Mouse (Mus musculus) ES-E14 (cell line): Measurements from ENCODE around the gene Cradd. TPM values are rescaled to one million over a fixed set of nuclear protein-coding genes. Genes with fewer than 3 reads are reported as not detected.

Experiments used
- DNase-seq: peaks from one replicate; pipeline ENCODE4 v3.0.0-alpha.2; 2013; ENCODE audit warnings: low read depth, low spot score
- H3K27ac ChIP-seq: 2 replicates; pipeline ENCODE4 v1.5.1; 2012; ENCODE audit warnings: low read depth, mild to moderate bottlenecking, low read length, moderate library complexity, mixed read lengths; ENCODE audit not compliant: poor library complexity, insufficient read depth, severe bottlenecking
- H3K36me3 ChIP-seq: 2 replicates; pipeline ENCODE4 v1.6.1; 2012; ENCODE audit warnings: mild to moderate bottlenecking, low read length, moderate library complexity, mixed read lengths; ENCODE audit not compliant: control insufficient read depth, poor library complexity, insufficient read depth, severe bottlenecking
- H3K4me1 ChIP-seq, 2 experiments: fragments of 150-350 bp in 1 of 2; sonication (generic) in 1 of 2; 2 replicates each; pipeline ENCODE4 v1.6.1; 2012; ENCODE audit warnings: low read length in 2 of 2, mild to moderate bottlenecking in 1 of 2, mixed read lengths in 1 of 2; ENCODE audit not compliant: control insufficient read depth in 2 of 2, insufficient read depth in 2 of 2, poor library complexity in 1 of 2
- H3K4me3 ChIP-seq, 2 experiments: fragments of 150-350 bp in 1 of 2; sonication (generic) in 1 of 2; 2 replicates each; pipeline ENCODE4 v1.5.1; 2012; ENCODE audit warnings: low read length in 2 of 2, low read depth in 1 of 2, mild to moderate bottlenecking in 1 of 2, mixed read lengths in 1 of 2; ENCODE audit not compliant: insufficient read depth in 1 of 2, poor library complexity in 1 of 2, severe bottlenecking in 1 of 2
- H3K9ac ChIP-seq: 2 replicates; pipeline ENCODE4 v1.6.1; 2012; ENCODE audit warnings: low read depth, mild to moderate bottlenecking, low read length, mixed read lengths; ENCODE audit not compliant: poor library complexity, insufficient read depth, severe bottlenecking
- H3K9me3 ChIP-seq: fragments of 150-350 bp; sonication (generic); 2 replicates; pipeline ENCODE4 v1.6.1; 2012; ENCODE audit warnings: low read depth, mild to moderate bottlenecking, low read length; ENCODE audit not compliant: control insufficient read depth, insufficient read depth
- CHD2 ChIP-seq: IDR thresholded peaks from 2 replicates; pipeline ENCODE4 v1.6.1; 2014; ENCODE audit warnings: mild to moderate bottlenecking, low read depth, low read length, inconsistent platforms
- HCFC1 ChIP-seq: IDR thresholded peaks from 2 replicates; pipeline ENCODE4 v1.6.1; 2012; ENCODE audit warnings: low read length, inconsistent platforms, borderline replicate concordance; ENCODE audit not compliant: insufficient read depth
- MAFK ChIP-seq: IDR thresholded peaks from 2 replicates; pipeline ENCODE4 v1.6.1; 2014; ENCODE audit warnings: mild to moderate bottlenecking, low read depth, low read length, inconsistent platforms; ENCODE audit not compliant: insufficient read depth
- ZC3H11A ChIP-seq: IDR thresholded peaks from 2 replicates; pipeline ENCODE4 v1.6.1; 2012; ENCODE audit warnings: low read depth, mild to moderate bottlenecking, inconsistent platforms, low read length, borderline replicate concordance
- ZNF384 ChIP-seq: IDR thresholded peaks from 2 replicates; pipeline ENCODE4 v1.6.1; 2012; ENCODE audit warnings: low read depth, low read length, inconsistent platforms
- in situ Hi-C, 2 experiments: fragments of 600-800 bp; cut with MboI; formaldehyde crosslinking; loops; one replicate each; pipeline ENCODE4 v1.15.1; 2025; ENCODE audit warnings: low sequenced_read_pairs in 2 of 2, inconsistent platforms in 1 of 2; ENCODE audit not compliant: unreplicated experiment in 2 of 2
- total RNA-seq: library from RNA; depleted of rRNA; stranded (reverse); fragments of 300-350 nt; gene quantifications from 2 replicates; pipeline ENCODE4 v1.2.3, GENCODE M21; 2012

The Cradd gene
- total RNA-seq, 1 experiment, result 8.4 TPM

DNA sequence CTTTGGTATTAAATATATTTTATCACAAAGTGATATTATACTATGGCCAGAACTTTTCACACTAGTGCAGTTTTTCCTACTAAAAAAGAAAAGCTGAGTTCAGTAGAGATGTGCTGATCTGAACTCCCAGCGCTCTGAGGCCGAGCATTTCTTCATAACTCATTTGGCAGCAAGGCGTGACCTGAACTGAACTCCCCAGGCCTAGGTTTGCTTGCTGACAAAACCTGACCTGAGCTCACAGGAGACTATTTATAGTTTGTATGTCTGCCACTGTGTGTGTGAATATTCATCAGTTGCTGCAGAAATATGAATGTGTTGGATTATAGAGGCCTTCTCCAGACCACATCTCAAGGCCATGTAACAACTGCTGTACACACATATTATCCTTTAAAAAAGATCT lies 63.5 kb downstream of the Cradd start:
- in situ Hi-C loops, result no loop called here
- H3K9me3 ChIP-seq, result no peaks in the 10 kb centered on the region
- H3K4me3 ChIP-seq, result no peak overlapping the region
- H3K4me1 ChIP-seq, result peaks cover 13% of the 10 kb centered on the region in 2 experiments
- H3K36me3 ChIP-seq, result no peaks in the 10 kb centered on the region
- no peak overlapping the region for H3K9ac ChIP-seq
- TF ChIP-seq CHD2 (no peak), HCFC1 (no peak), MAFK (no peak), ZNF384 (no peak), ZC3H11A (no peak)
- no peak overlapping the region for H3K27ac ChIP-seq
- DNase-seq, result no peak

DNA sequence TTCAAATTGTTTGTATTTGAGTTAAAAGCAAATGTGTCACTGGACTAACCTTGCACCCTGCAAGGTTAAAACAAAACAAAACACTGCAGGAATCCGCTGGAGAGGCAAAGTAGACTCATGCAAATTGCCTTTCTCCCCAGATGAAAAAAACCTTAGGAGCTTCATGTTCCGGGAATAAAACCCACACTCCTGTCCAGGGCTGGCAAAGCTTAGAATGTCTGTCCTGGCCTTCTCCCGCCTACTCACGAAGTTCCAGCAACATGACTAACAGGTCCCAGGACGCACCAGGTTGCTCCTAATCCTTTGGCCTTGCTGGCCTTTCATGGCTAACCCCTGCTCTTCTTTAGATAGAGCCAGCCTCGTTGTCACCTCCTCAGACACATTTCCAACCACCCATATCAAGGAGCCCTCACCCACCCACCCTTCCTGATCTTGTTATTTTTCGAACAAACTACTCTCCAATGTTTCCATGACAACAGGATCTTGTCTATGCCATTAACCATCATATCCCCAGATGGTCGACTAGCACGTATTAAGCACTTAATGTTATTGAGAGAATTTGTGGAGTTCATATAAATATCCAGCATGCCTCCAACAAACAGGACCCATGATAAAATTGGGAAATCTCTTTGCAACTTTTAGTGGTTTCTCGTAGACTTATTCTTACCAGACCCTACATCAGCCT lies 65.3 kb downstream of the Cradd start:
- H3K4me1 ChIP-seq, result peaks cover 14 to 21% of the 10 kb centered on the region in 2 experiments; a peak in 3 of 4 replicates
- H3K27ac ChIP-seq, result peak overlapping the region; percentile 33; the same call in 1 of the 2 replicates
- H3K4me3 ChIP-seq, result no peak overlapping the region
- in situ Hi-C loops, result no loop called here
- no peak overlapping the region for H3K9ac ChIP-seq
- H3K9me3 ChIP-seq, result no peaks in the 10 kb centered on the region
- TF ChIP-seq ZNF384, result no peak
- no peak for TF ChIP-seq CHD2
- no peak for TF ChIP-seq HCFC1
- TF ChIP-seq MAFK, result no peak
- TF ChIP-seq ZC3H11A, result no peak
- DNase-seq, result no peak
- no peaks in the 10 kb centered on the region for H3K36me3 ChIP-seq

DNA sequence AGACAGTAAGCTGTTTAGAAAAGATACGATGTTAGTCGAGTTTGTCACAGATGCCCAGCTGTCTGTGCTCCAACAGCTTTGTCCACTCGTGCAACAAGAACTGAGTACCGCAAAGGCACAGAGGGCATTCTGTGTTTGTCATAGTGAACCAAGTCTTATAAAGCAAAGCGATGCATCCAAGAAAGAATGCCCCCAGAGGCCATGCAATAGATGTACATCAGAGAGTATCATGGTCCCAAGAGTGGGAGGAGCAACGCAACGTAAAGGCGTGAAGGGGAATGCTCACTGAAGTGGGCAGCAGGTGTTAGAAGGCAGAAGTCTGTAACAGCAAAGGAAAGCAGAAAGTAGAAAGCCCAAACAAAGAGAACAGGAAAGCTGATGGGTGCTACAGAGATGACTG lies 66.0 kb downstream of the Cradd start:
- TF ChIP-seq ZNF384 (no peak), HCFC1 (no peak), MAFK (no peak), CHD2 (no peak)
- peak overlapping the region; percentile 2; the same call in 1 of the 2 replicates for H3K27ac ChIP-seq
- H3K4me3 ChIP-seq, result no peak overlapping the region
- DNase-seq, result peak; percentile 72
- H3K36me3 ChIP-seq, result no peaks in the 10 kb centered on the region
- no peaks in the 10 kb centered on the region for H3K9me3 ChIP-seq
- H3K9ac ChIP-seq, result no peak overlapping the region
- H3K4me1 ChIP-seq, result peaks cover 13 to 23% of the 10 kb centered on the region in 2 experiments; a peak in 3 of 4 replicates
- in situ Hi-C loops, result no loop called here

DNA sequence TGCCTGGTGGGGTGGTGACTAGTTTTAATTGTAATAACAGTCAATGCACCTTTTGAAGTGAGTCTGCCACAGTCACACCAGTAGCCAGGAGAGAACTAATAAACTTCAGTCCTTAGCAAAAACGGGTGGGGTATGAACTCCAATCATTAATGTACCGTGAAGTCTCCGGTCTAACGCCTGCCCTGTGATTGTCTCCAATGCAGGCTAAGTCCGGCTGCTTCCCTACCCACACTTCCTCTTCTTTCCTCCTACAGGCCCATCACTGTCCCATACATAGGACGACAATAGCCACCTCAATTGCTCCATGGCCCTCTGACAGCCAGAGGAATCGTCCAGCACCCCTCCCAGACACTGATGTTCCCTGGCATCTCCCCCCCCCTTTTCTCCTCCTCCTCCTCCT lies 67.8 kb downstream of the Cradd start:
- no peak overlapping the region for H3K27ac ChIP-seq
- no peak overlapping the region for H3K9ac ChIP-seq
- no peaks in the 10 kb centered on the region for H3K36me3 ChIP-seq
- H3K4me1 ChIP-seq, result peaks cover 12 to 24% of the 10 kb centered on the region in 2 experiments; a peak in 3 of 4 replicates
- in situ Hi-C loops, result no loop called here
- H3K9me3 ChIP-seq, result no peaks in the 10 kb centered on the region
- no peak overlapping the region for H3K4me3 ChIP-seq
- no peak for DNase-seq
- no peak for TF ChIP-seq HCFC1
- TF ChIP-seq ZC3H11A, result no peak
- TF ChIP-seq ZNF384, result no peak
- no peak for TF ChIP-seq MAFK
- no peak for TF ChIP-seq CHD2
